Mouse (Mus musculus) ES-E14 (cell line): Measurements from ENCODE around the gene Unc13b.

ENCODE experiments used
- MAFK ChIP-seq: IDR thresholded peaks from 2 replicates; pipeline ENCODE4 v1.6.1; 2014; ENCODE audit warnings: mild to moderate bottlenecking, low read depth, low read length, inconsistent platforms; ENCODE audit not compliant: insufficient read depth
- ZNF384 ChIP-seq: IDR thresholded peaks from 2 replicates; pipeline ENCODE4 v1.6.1; 2012; ENCODE audit warnings: low read depth, low read length, inconsistent platforms

- TF ChIP-seq ZNF384 (no peak), MAFK (no peak)
Measured at GRCm38 (mm10) chr4:43216491-43216890, 157.7 kb downstream of the Unc13b start.
